Comparison of ENCODE assay signal across 9 mouse cellular contexts in genomic region chr8:124826658-124827057, GRCm38 (mm10). TPM values are rescaled to one million over a fixed set of nuclear protein-coding genes. Genes with fewer than 3 reads are reported as not detected.
DNase-seq lines count a peak whose midpoint lies in the region; ATAC-seq and TF ChIP-seq lines count a peak whose summit lies in the region.
"Had no signal": no experiment of that assay in that cellular context is flagged by ENCODE, and none has a peak within 500 bp of the region (broad histone marks: within the 10 kb centered on the region; RNA-seq: fewer than 3 reads in every experiment).

No protein-coding gene starts in this region.

- no peaks in the 10 kb centered on the region for H3K27me3 ChIP-seq in hindbrain, postnatal 0 days (ENCODE audit: insufficient read depth, low read length)
- no peaks in the 10 kb centered on the region for H3K27me3 ChIP-seq in hindbrain, embryonic 11.5 days (ENCODE audit: control insufficient read depth, insufficient read depth, low read length)
- H3K27me3 ChIP-seq in intestine, embryonic 16.5 days (replicated peaks; ENCODE audit: control insufficient read depth, insufficient read depth, low read length) = 0 out of 2 replicates have a peak, but pooled peaks cover 2% of the 10 kb centered on the region
- H3K27me3 ChIP-seq in neural tube, embryonic 15.5 days (replicated peaks) = no peaks in the 10 kb centered on the region

- TF ChIP-seq CTCF in hindbrain, postnatal 0 days (IDR thresholded peaks at IDR 0.05; ENCODE audit: low read depth) = no peak

- no peak overlapping the region for H3K4me3 ChIP-seq in hindbrain, postnatal 0 days (ENCODE audit: low read length)
- no peak overlapping the region for H3K4me3 ChIP-seq in hindbrain, embryonic 11.5 days (ENCODE audit: low read depth, low read length)
- no peak overlapping the region for H3K4me3 ChIP-seq in intestine, embryonic 16.5 days (ENCODE audit: low read length)
- no peak overlapping the region for H3K4me3 ChIP-seq in neural tube, embryonic 15.5 days (replicated peaks)
- H3K4me3 ChIP-seq: liver, embryonic 15.5 days had no signal

- DNase-seq in hindbrain, postnatal 0 days (ENCODE audit: low spot score) = peak; percentile 23
- DNase-seq in hindbrain, embryonic 11.5 days (ENCODE audit: low spot score) = no peak
- peak; percentile 97 for DNase-seq in adipocyte (ENCODE audit: low spot score)
- peak; percentile 90 for DNase-seq in fat pad, adult 2 months (ENCODE audit: extremely low read depth, low read depth, low spot score)
- DNase-seq in lung, postnatal 10 days = peak; percentile 75

- no peak overlapping the region for H3K27ac ChIP-seq in hindbrain, postnatal 0 days
- H3K27ac ChIP-seq in hindbrain, embryonic 11.5 days (ENCODE audit: low read depth, low read length) = no peak overlapping the region
- H3K27ac ChIP-seq in intestine, embryonic 16.5 days (ENCODE audit: low read length) = no peak overlapping the region
- no peak overlapping the region for H3K27ac ChIP-seq in neural tube, embryonic 15.5 days (replicated peaks)
- H3K27ac ChIP-seq: liver, embryonic 15.5 days had no signal

- WGBS in hindbrain, postnatal 0 days = 25% methylated on average over 7 of the region's 7 CpGs
- WGBS in hindbrain, embryonic 11.5 days = 35% methylated on average over 7 of the region's 7 CpGs
- 35% methylated on average over 7 of the region's 7 CpGs for WGBS in intestine, embryonic 16.5 days
- WGBS in neural tube, embryonic 15.5 days = 26% methylated on average over 7 of the region's 7 CpGs

- no peak for ATAC-seq in hindbrain, postnatal 0 days
- ATAC-seq in hindbrain, embryonic 11.5 days (ENCODE audit: low FRiP score) = no peak
- ATAC-seq in erythroblast, adult 5-6 weeks (replicated peaks; ENCODE audit: low FRiP score, poor library complexity, severe bottlenecking) = no peak
- no peak for ATAC-seq in intestine, embryonic 16.5 days
- ATAC-seq in neural tube, embryonic 15.5 days (ENCODE audit: low FRiP score) = no peak

- H3K4me1 ChIP-seq in hindbrain, postnatal 0 days (ENCODE audit: insufficient read depth, low read length) = no peaks in the 10 kb centered on the region
- H3K4me1 ChIP-seq in hindbrain, embryonic 11.5 days (replicated peaks; ENCODE audit: control insufficient read depth, insufficient read depth, low read length) = no peaks in the 10 kb centered on the region
- no peaks in the 10 kb centered on the region for H3K4me1 ChIP-seq in intestine, embryonic 16.5 days (ENCODE audit: control insufficient read depth, insufficient read depth, low read length)
- H3K4me1 ChIP-seq in neural tube, embryonic 15.5 days = peaks cover 5% of the 10 kb centered on the region; the same call in 1 of the 2 replicates

- H3K4me2 ChIP-seq in hindbrain, postnatal 0 days (ENCODE audit: low read depth, low read length) = no peak overlapping the region
- no peak overlapping the region for H3K4me2 ChIP-seq in hindbrain, embryonic 11.5 days (replicated peaks; ENCODE audit: low read depth, low read length)
- no peak overlapping the region for H3K4me2 ChIP-seq in intestine, embryonic 16.5 days (ENCODE audit: low read depth, low read length)
- H3K4me2 ChIP-seq in neural tube, embryonic 15.5 days = no peak overlapping the region
- H3K4me2 ChIP-seq: liver, embryonic 15.5 days had no signal

- H3K9me3 ChIP-seq in hindbrain, postnatal 0 days (ENCODE audit: low read length) = no peaks in the 10 kb centered on the region
- H3K9me3 ChIP-seq in hindbrain, embryonic 11.5 days (ENCODE audit: control insufficient read depth, low read length) = no peaks in the 10 kb centered on the region
- H3K9me3 ChIP-seq in intestine, embryonic 16.5 days (ENCODE audit: control insufficient read depth, low read length) = no peaks in the 10 kb centered on the region
- no peaks in the 10 kb centered on the region for H3K9me3 ChIP-seq in neural tube, embryonic 15.5 days (replicated peaks)
- H3K9me3 ChIP-seq: liver, embryonic 15.5 days had no signal

- peaks cover 13% of the 10 kb centered on the region; the same call in 1 of the 2 replicates for H3K36me3 ChIP-seq in hindbrain, postnatal 0 days (ENCODE audit: insufficient read depth, low read length)
- no peaks in the 10 kb centered on the region for H3K36me3 ChIP-seq in hindbrain, embryonic 11.5 days (ENCODE audit: control insufficient read depth, insufficient read depth, low read length)
- H3K36me3 ChIP-seq in intestine, embryonic 16.5 days (ENCODE audit: control insufficient read depth, insufficient read depth, low read length) = no peaks in the 10 kb centered on the region
- peaks cover 78% of the 10 kb centered on the region for H3K36me3 ChIP-seq in neural tube, embryonic 15.5 days
- H3K36me3 ChIP-seq: liver, embryonic 15.5 days had no signal

- no peak overlapping the region for H3K9ac ChIP-seq in hindbrain, postnatal 0 days (replicated peaks; ENCODE audit: low read length)
- no peak overlapping the region for H3K9ac ChIP-seq in hindbrain, embryonic 11.5 days (ENCODE audit: low read depth, low read length)
- no peak overlapping the region for H3K9ac ChIP-seq in intestine, embryonic 16.5 days (ENCODE audit: low read depth, low read length)
- H3K9ac ChIP-seq in neural tube, embryonic 15.5 days (replicated peaks) = no peak overlapping the region
- H3K9ac ChIP-seq: liver, embryonic 15.5 days had no signal

RNA-seq across cellular contexts. Expression of gene Trim67, which starts 33.8 kb away (rescaled TPM):
- 75.3 and 83.9 TPM in 2 replicates for total RNA-seq in hindbrain, postnatal 0 days (2014; rRNA removed)
- polyA plus RNA-seq in hindbrain, postnatal 0 days (2015; fragmentation: Nextera tagmentation; extraction: Ambion mirVana) = 19.2 and 19.5 TPM in 2 replicates
- polyA plus RNA-seq in hindbrain, embryonic 11.5 days (2014; fragmentation: Nextera tagmentation; extraction: Ambion mirVana) = 6.5 and 7.3 TPM in 2 replicates
- not detected in 2 replicates for total RNA-seq in erythroblast, adult 5-6 weeks (2015; ENCODE audit: low replicate concordance)
- not detected in 2 replicates for total RNA-seq in erythroblast, adult 5-6 weeks (2017; ENCODE audit: low replicate concordance)
- polyA plus RNA-seq in intestine, embryonic 16.5 days (2015; fragmentation: Nextera tagmentation; extraction: Ambion mirVana) = 0.32 and 0.38 TPM in 2 replicates
- 23.6 and 28.3 TPM in 2 replicates for polyA plus RNA-seq in neural tube, embryonic 15.5 days (2015; fragmentation: Nextera tagmentation; extraction: Ambion mirVana)

RNA-seq across cellular contexts. Expression of gene Gnpat, which starts 36.2 kb away (rescaled TPM):
- total RNA-seq in hindbrain, postnatal 0 days (2014; rRNA removed) = 40.0 and 47.2 TPM in 2 replicates
- 53.5 and 55.8 TPM in 2 replicates for polyA plus RNA-seq in hindbrain, postnatal 0 days (2015; fragmentation: Nextera tagmentation; extraction: Ambion mirVana)
- 110 and 115 TPM in 2 replicates for polyA plus RNA-seq in hindbrain, embryonic 11.5 days (2014; fragmentation: Nextera tagmentation; extraction: Ambion mirVana)
- total RNA-seq in erythroblast, adult 5-6 weeks (2015; ENCODE audit: low replicate concordance) = 29.7 and 35.0 TPM in 2 replicates
- 18.0 and 40.7 TPM in 2 replicates for total RNA-seq in erythroblast, adult 5-6 weeks (2017; ENCODE audit: low replicate concordance)
- polyA plus RNA-seq in intestine, embryonic 16.5 days (2015; fragmentation: Nextera tagmentation; extraction: Ambion mirVana) = 75.4 and 83.6 TPM in 2 replicates
- 67.3 and 77.7 TPM in 2 replicates for polyA plus RNA-seq in neural tube, embryonic 15.5 days (2015; fragmentation: Nextera tagmentation; extraction: Ambion mirVana)

RNA-seq across cellular contexts. Expression of gene 2810004N23Rik, which starts 36.3 kb away (rescaled TPM):
- total RNA-seq in hindbrain, postnatal 0 days (2014; rRNA removed) = 22.8 and 26.6 TPM in 2 replicates
- 21.4 and 21.8 TPM in 2 replicates for polyA plus RNA-seq in hindbrain, postnatal 0 days (2015; fragmentation: Nextera tagmentation; extraction: Ambion mirVana)
- 38.8 and 41.6 TPM in 2 replicates for polyA plus RNA-seq in hindbrain, embryonic 11.5 days (2014; fragmentation: Nextera tagmentation; extraction: Ambion mirVana)
- 5.6 and 7.1 TPM in 2 replicates for total RNA-seq in erythroblast, adult 5-6 weeks (2015; ENCODE audit: low replicate concordance)
- total RNA-seq in erythroblast, adult 5-6 weeks (2017; ENCODE audit: low replicate concordance) = 9.2 and 9.8 TPM in 2 replicates
- 41.7 and 42.8 TPM in 2 replicates for polyA plus RNA-seq in intestine, embryonic 16.5 days (2015; fragmentation: Nextera tagmentation; extraction: Ambion mirVana)
- polyA plus RNA-seq in neural tube, embryonic 15.5 days (2015; fragmentation: Nextera tagmentation; extraction: Ambion mirVana) = 22.0 and 26.7 TPM in 2 replicates
